Mouse (Mus musculus): ENCODE measurements around the gene Syne1. TPM values are rescaled to one million over a fixed set of nuclear protein-coding genes. Genes with fewer than 3 reads are reported as not detected.

Gene Syne1
- polyA plus RNA-seq, 1 experiment from 2014 or later, result 13.3 TPM

DNA sequence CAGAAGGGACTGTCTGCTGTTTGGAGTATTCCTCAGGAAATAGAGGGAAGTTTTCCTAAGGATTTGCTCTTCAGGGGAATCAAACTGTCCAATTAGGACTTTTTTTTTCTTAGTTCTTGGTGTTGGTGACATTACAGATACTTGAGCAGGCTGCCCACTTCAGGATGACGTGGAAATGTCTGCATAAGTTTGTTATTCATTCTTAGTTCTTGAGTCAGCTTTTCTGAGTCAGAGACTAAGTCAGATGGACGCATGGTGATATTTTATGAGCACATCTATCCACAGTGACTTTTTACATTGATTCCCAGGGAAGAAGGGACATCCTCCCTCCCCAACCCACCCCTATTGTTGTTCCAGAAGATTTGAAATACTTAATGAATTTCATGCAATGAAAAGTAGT is 567.4 kb downstream of the Syne1 start:
- DNase-seq (ENCODE audit: low spot score) (no peak), ATAC-seq (replicated peaks; ENCODE audit: low FRiP score, low TSS enrichment, low read depth) (no peak)
- Histone ChIP-seq H3K9me3 (ENCODE audit: control insufficient read depth, low read length) (no peaks in the 10 kb centered on the region), H3K27ac (ENCODE audit: low read depth) (no peak overlapping the region), H3K4me1 (replicated peaks; ENCODE audit: control insufficient read depth, insufficient read depth, low read length) (no peaks in the 10 kb centered on the region), H3K4me3 (ENCODE audit: low read depth, low read length) (no peak overlapping the region), H3K27me3 (replicated peaks; ENCODE audit: control insufficient read depth, insufficient read depth, low read length) (no peaks in the 10 kb centered on the region), H3K4me2 (ENCODE audit: low read length) (no peak overlapping the region), H3K9ac (ENCODE audit: low read length) (no peak overlapping the region), H3K36me3 (ENCODE audit: control insufficient read depth, insufficient read depth, low read length) (no peaks in the 10 kb centered on the region)
- WGBS, result 70% methylated on average over 2 of the region's 2 CpGs

DNA sequence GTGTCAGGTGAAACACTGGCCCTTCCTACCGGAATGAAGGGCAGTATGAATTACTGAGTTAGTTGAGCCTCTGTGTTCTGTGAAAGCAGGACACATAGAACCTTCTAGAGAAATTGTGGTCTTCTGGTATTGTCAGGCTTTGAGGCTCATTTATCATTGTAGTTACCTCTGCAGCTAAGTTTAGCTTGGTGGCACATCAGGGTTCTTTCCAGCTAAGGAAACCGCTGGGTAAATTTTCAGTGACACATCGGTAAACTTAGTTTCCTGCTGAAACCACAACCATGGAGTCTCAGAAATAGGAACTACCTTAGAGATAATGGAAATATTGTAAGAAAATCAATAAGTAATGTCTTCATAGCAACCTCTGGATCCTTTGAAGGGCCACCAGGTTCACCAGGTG is 573.9 kb downstream of the Syne1 start:
- no peaks in the 10 kb centered on the region for H3K9me3 ChIP-seq (ENCODE audit: control insufficient read depth, low read length)
- 92% methylated on average over 3 of the region's 3 CpGs for WGBS
- no peak overlapping the region for H3K27ac ChIP-seq (ENCODE audit: low read depth)
- no peak overlapping the region for H3K9ac ChIP-seq (ENCODE audit: low read length)
- H3K27me3 ChIP-seq (replicated peaks; ENCODE audit: control insufficient read depth, insufficient read depth, low read length), result no peaks in the 10 kb centered on the region
- no peak for ATAC-seq (replicated peaks; ENCODE audit: low FRiP score, low TSS enrichment, low read depth)
- no peak overlapping the region for H3K4me2 ChIP-seq (ENCODE audit: low read length)
- H3K36me3 ChIP-seq (ENCODE audit: control insufficient read depth, insufficient read depth, low read length), result no peaks in the 10 kb centered on the region
- H3K4me1 ChIP-seq (replicated peaks; ENCODE audit: control insufficient read depth, insufficient read depth, low read length), result no peaks in the 10 kb centered on the region
- no peak for DNase-seq (ENCODE audit: low spot score)
- no peak overlapping the region for H3K4me3 ChIP-seq (ENCODE audit: low read depth, low read length)

DNA sequence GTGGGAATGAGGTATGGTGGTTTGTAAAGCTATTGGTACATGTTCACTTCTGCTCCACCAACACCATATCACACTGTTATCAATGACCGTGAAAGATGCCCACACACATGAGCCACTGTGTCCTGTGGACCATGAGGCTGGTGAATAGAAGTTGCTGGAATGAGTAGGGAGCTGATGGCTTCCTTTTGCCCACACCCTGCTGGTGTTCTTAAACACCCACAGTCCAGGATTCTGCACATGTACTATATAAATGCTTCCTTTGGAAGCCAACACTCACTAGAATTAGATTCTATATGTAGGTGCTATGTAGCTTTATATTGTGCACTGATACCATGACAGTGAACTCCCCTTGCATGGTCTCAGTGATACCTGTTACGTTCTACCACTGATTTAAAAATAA is 574.7 kb downstream of the Syne1 start:
- Histone ChIP-seq H3K4me1 (replicated peaks; ENCODE audit: control insufficient read depth, insufficient read depth, low read length) (no peaks in the 10 kb centered on the region), H3K4me2 (ENCODE audit: low read length) (no peak overlapping the region), H3K27me3 (replicated peaks; ENCODE audit: control insufficient read depth, insufficient read depth, low read length) (no peaks in the 10 kb centered on the region), H3K36me3 (ENCODE audit: control insufficient read depth, insufficient read depth, low read length) (no peaks in the 10 kb centered on the region), H3K9me3 (ENCODE audit: control insufficient read depth, low read length) (no peaks in the 10 kb centered on the region), H3K4me3 (ENCODE audit: low read depth, low read length) (no peak overlapping the region), H3K9ac (ENCODE audit: low read length) (no peak overlapping the region), H3K27ac (ENCODE audit: low read depth) (no peak overlapping the region)
- ATAC-seq (replicated peaks; ENCODE audit: low FRiP score, low TSS enrichment, low read depth), result no peak
- DNase-seq (ENCODE audit: low spot score), result no peak
- 94% methylated on average over 2 of the region's 2 CpGs for WGBS

DNA sequence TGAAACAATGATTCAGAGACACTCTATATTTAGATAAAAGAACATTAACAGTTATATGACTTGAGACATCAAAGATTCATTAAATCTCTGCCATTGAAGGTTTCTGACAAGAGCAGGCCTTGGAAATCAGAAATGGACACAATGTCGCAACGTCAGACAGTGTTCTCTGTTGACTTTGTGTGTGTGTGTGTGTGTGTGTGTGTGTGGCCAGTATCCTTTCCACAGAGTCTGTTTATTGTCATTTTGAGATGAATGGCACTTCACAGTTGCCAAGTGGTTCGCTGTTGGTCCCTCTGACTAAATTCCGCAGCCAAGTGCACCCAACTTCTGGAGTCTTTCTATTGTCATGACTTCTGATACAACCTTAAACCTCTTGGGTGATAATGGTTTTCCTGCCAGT is 577.0 kb downstream of the Syne1 start:
- Histone ChIP-seq H3K4me1 (replicated peaks; ENCODE audit: control insufficient read depth, insufficient read depth, low read length) (no peaks in the 10 kb centered on the region), H3K36me3 (ENCODE audit: control insufficient read depth, insufficient read depth, low read length) (no peaks in the 10 kb centered on the region), H3K27ac (ENCODE audit: low read depth) (no peak overlapping the region), H3K4me2 (ENCODE audit: low read length) (no peak overlapping the region), H3K9ac (ENCODE audit: low read length) (no peak overlapping the region), H3K27me3 (replicated peaks; ENCODE audit: control insufficient read depth, insufficient read depth, low read length) (no peaks in the 10 kb centered on the region), H3K4me3 (ENCODE audit: low read depth, low read length) (no peak overlapping the region), H3K9me3 (ENCODE audit: control insufficient read depth, low read length) (no peaks in the 10 kb centered on the region)
- WGBS, result 75% methylated on average over 4 of the region's 4 CpGs
- ATAC-seq (replicated peaks; ENCODE audit: low FRiP score, low TSS enrichment, low read depth), result no peak
- no peak for DNase-seq (ENCODE audit: low spot score)

DNA sequence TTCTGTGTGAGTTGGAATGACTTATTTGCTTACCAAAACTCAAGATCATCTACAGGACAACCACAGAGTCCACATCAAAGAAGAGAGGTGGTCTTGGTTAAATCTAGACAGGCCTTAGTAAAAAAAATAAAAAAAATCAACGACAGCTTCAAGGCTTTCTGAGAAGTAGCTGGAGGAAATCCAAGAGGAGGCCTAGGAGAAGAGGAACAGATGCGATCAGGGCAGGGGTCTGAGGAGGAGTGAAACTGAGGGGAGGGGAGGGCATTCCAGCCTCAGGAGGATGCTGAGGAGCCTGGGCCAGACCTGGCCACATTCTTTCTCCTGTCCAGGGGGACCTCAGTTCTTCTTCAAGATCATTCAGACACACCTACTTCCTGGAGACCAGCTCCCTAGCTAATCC is 579.3 kb downstream of the Syne1 start:
- ATAC-seq (replicated peaks; ENCODE audit: low FRiP score, low TSS enrichment, low read depth) (no peak), DNase-seq (ENCODE audit: low spot score) (no peak)
- Histone ChIP-seq H3K9ac (ENCODE audit: low read length) (no peak overlapping the region), H3K36me3 (ENCODE audit: control insufficient read depth, insufficient read depth, low read length) (no peaks in the 10 kb centered on the region), H3K27ac (ENCODE audit: low read depth) (no peak overlapping the region), H3K27me3 (replicated peaks; ENCODE audit: control insufficient read depth, insufficient read depth, low read length) (no peaks in the 10 kb centered on the region), H3K4me1 (replicated peaks; ENCODE audit: control insufficient read depth, insufficient read depth, low read length) (no peaks in the 10 kb centered on the region), H3K4me3 (ENCODE audit: low read depth, low read length) (no peak overlapping the region), H3K4me2 (ENCODE audit: low read length) (no peak overlapping the region), H3K9me3 (ENCODE audit: control insufficient read depth, low read length) (no peaks in the 10 kb centered on the region)
- WGBS, result 27% methylated on average over 2 of the region's 2 CpGs

DNA sequence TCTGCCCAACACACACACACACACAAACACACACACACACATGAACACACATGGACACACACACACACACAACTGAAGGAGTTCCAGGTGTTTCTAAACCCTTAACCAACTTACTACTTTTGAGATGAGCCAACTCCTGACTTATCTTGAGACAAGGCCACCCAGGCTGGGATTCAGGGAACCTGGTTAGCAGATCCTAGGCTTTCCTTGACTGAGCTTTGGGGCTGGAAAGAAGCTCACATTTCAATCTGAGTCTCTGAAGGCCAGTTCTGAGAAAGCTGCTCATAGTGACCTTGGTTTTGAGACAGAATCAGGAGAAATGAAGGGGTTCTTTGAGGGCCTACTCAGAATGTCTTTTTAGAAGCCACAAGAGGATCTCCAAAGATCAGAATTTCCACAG is 579.7 kb downstream of the Syne1 start:
- Histone ChIP-seq H3K9me3 (ENCODE audit: control insufficient read depth, low read length) (no peaks in the 10 kb centered on the region), H3K27me3 (replicated peaks; ENCODE audit: control insufficient read depth, insufficient read depth, low read length) (no peaks in the 10 kb centered on the region), H3K4me1 (replicated peaks; ENCODE audit: control insufficient read depth, insufficient read depth, low read length) (no peaks in the 10 kb centered on the region), H3K36me3 (ENCODE audit: control insufficient read depth, insufficient read depth, low read length) (no peaks in the 10 kb centered on the region), H3K4me3 (ENCODE audit: low read depth, low read length) (no peak overlapping the region), H3K27ac (ENCODE audit: low read depth) (no peak overlapping the region), H3K9ac (ENCODE audit: low read length) (no peak overlapping the region), H3K4me2 (ENCODE audit: low read length) (no peak overlapping the region)
- DNase-seq (ENCODE audit: low spot score) (no peak), ATAC-seq (replicated peaks; ENCODE audit: low FRiP score, low TSS enrichment, low read depth) (no peak)

DNA sequence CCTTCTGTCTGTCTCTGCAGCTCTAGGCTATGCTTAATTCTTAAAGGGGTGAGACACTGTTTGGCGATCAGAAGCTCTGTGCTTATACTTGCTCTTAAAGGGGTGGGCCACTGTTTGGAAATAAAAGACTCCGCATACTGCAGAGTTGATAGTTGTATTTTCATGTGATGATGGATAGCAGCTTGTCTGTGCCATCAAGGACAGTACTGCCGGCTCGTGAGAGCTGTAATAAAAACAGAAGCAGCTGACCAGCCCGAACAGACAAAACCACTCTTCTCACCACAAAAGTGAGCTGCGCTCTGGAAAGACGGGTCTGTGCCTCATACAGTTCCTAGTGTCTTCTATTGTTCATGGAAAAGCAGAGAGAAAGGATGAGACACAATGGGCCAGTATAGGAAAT is 580.1 kb downstream of the Syne1 start:
- no peaks in the 10 kb centered on the region for H3K4me1 ChIP-seq (replicated peaks; ENCODE audit: control insufficient read depth, insufficient read depth, low read length)
- 31% methylated on average over 7 of the region's 7 CpGs for WGBS
- no peak for DNase-seq (ENCODE audit: low spot score)

More for the DNA sequence above, 580.1 kb downstream of the Syne1 start:
- no peak for ATAC-seq (replicated peaks; ENCODE audit: low FRiP score, low TSS enrichment, low read depth)
- Histone ChIP-seq H3K27ac (ENCODE audit: low read depth) (no peak overlapping the region), H3K9me3 (ENCODE audit: control insufficient read depth, low read length) (no peaks in the 10 kb centered on the region), H3K4me2 (ENCODE audit: low read length) (no peak overlapping the region), H3K4me3 (ENCODE audit: low read depth, low read length) (no peak overlapping the region), H3K27me3 (replicated peaks; ENCODE audit: control insufficient read depth, insufficient read depth, low read length) (no peaks in the 10 kb centered on the region), H3K36me3 (ENCODE audit: control insufficient read depth, insufficient read depth, low read length) (no peaks in the 10 kb centered on the region), H3K9ac (ENCODE audit: low read length) (no peak overlapping the region)

Other genes starting within 250 kb of the Syne1 start
- gene Myct1, start 42.3 kb upstream of the Syne1 start, polyA plus RNA-seq (2014; fragmentation: Nextera tagmentation; extraction: Ambion mirVana), result 4.7 and 5.0 TPM in 2 replicates
- 22.7 and 23.7 TPM in 2 replicates for gene Vip, start 87.7 kb upstream of the Syne1 start, polyA plus RNA-seq (2014; fragmentation: Nextera tagmentation; extraction: Ambion mirVana)

All from intestine, embryonic 14.5 days (tissue).